Mouse (Mus musculus) ovary, adult 2 months (tissue): ENCODE measurements around the gene Rap1gap. TPM values are rescaled to one million over a fixed set of nuclear protein-coding genes. Genes with fewer than 3 reads are reported as not detected.

Experiments
- polyA plus RNA-seq: library from polyadenylated mRNA; depleted of rRNA; stranded (reverse); fragments of >200 nt; gene quantifications from 2 replicates; pipeline ENCODE4 v1.2.3, GENCODE M21; 2012; rRNA removed

Rap1gap gene
- polyA plus RNA-seq = 38.6 and 39.5 TPM in 2 replicates

DNA sequence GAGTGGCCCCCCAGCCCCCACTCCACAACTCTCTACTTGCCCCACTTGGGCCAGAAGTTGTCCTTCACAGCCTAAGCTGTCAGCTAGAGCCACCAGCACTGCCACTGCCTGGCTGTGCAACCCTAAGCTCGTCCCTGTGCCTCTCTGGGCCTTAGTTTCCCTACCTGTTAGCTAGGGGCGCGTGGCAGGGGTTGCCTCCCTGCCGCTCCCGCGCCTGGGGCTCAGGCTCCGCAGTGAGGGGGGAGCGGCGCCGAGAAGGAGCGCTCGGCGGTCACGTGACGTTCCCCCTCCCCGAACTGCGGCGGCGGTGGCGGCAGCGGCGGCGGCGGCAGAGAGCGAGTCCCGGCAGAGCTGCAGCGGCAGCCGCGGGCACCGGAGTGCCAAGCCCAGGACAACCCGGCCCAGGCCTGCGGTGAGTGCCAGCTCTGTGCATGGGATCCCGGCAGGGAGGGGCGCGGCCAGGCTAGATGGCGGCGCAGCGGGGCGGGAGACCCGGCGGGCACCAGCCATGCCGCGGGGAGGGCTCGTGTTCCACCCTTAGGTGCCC, at the start of gene Rap1gap:
TSS of gene Rap1gap (plus strand) at position 294 of the 547 bp plus-strand sequence.

Other genes with a start within 250 kb of the Rap1gap start
- gene Cela3b, start 234.2 kb upstream of the Rap1gap start, polyA plus RNA-seq = 8.9 and 11.4 TPM in 2 replicates
- gene 1700013G24Rik, start 211.4 kb upstream of the Rap1gap start, polyA plus RNA-seq = not detected in 2 replicates
- 94.9 and 98.1 TPM in 2 replicates for gene Hspg2, start 196.0 kb upstream of the Rap1gap start, polyA plus RNA-seq
- 0.58 TPM in 1 of 2 replicates, not detected in the other for gene Ldlrad2, start 90.2 kb upstream of the Rap1gap start, polyA plus RNA-seq
- 93.7 and 106 TPM in 2 replicates for gene Usp48, start 71.0 kb upstream of the Rap1gap start, polyA plus RNA-seq
- 41.2 and 54.6 TPM in 2 replicates for gene Alpl, start 131.7 kb downstream of the Rap1gap start, polyA plus RNA-seq
- 72.2 and 72.5 TPM in 2 replicates for gene Ece1, start 197.5 kb downstream of the Rap1gap start, polyA plus RNA-seq